Mouse (Mus musculus): ENCODE results near the gene Car10. TPM values are rescaled to one million over a fixed set of nuclear protein-coding genes. Genes with fewer than 3 reads are reported as not detected.
A peak's percentile ranks its signal among the peaks of the same experiment; 100 is the strongest.

Car10 gene
- polyA plus RNA-seq, 1 experiment from 2014 or later, result 2.0 TPM

DNA sequence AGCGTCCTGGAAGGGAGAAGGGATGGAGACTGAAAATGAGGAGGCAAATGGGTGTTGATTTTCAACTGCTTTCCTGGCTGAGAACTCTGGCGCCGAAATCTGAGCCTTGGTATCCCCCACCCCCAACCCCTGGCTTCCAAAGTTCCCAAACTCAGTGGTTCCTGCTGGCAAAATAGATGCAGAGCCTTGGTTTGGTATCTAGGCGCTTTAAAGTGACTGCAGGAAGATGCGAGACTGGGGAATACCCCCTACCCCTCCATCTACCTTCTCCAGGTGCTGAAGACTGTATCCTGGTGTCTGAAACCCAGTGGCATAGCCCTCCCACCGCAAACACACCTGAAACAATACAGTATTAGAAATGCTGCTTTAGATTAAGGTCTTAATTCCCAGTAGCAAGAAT is 2.8 kb downstream of the Car10 start:
- Histone ChIP-seq H3K9ac (ENCODE audit: low read depth, low read length) (no peak overlapping the region), H3K4me2 (ENCODE audit: low read depth, low read length) (no peak overlapping the region), H3K9me3 (ENCODE audit: control insufficient read depth, low read length) (no peaks in the 10 kb centered on the region), H3K4me3 (ENCODE audit: low read depth, low read length) (peak overlapping the region; percentile 47), H3K27me3 (replicated peaks; ENCODE audit: control insufficient read depth, insufficient read depth, low read length) (peaks cover 61% of the 10 kb centered on the region), H3K36me3 (ENCODE audit: control insufficient read depth, insufficient read depth, low read length) (no peaks in the 10 kb centered on the region), H3K27ac (replicated peaks; ENCODE audit: low read depth, low read length) (no peak overlapping the region), H3K4me1 (ENCODE audit: control insufficient read depth, insufficient read depth, low read length) (peaks cover 12% of the 10 kb centered on the region; the same call in 1 of the 2 replicates)
- ATAC-seq (ENCODE audit: low read depth) (no peak), DNase-seq (ENCODE audit: low spot score) (no peak)
- under 1% methylated on average over 6 of the region's 6 CpGs for WGBS

DNA sequence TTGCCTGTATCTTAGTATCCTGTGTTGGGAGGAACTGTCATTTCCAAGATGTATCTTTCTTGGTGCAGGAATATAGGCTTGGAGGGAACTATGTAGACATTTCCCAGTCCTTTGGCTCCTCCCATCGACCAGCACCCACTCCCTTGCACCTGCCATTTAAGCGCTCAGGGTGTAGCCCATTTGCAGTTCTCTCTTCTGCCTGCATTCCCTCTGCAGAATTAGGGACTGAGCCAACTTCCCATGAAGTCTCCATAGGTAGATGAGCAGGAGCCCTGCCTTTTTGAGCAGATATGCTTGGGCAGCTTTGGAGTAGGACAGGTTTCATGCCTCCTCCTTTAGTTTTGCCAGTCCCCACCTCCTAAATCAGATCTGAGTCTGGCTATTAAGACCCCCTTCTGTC is 3.3 kb downstream of the Car10 start:
- H3K27me3 ChIP-seq (replicated peaks; ENCODE audit: control insufficient read depth, insufficient read depth, low read length), result peaks cover 61% of the 10 kb centered on the region
- WGBS, result 0% methylated on average over 2 of the region's 2 CpGs
- no peak for ATAC-seq (ENCODE audit: low read depth)

DNA sequence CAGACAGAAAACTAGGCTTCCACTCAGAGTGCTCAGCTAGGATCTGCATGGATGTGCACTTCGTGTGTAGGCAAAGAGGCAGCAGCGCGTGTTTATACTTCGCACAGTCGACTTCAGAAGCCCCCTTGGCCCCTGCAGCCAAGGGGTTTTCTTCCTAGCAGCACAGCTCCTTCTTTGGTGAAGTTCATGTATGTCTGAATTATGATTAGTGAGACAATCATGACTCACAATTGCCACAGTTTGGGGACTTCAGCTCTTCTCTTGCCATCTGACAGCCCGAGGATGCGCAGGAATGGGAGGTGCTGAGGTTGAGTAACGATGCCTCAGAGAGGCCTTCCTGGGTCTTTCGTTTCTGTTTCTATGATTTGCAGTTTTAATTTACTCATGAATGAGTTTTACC is 4.5 kb downstream of the Car10 start:
- ATAC-seq (ENCODE audit: low read depth), result no peak
- Histone ChIP-seq H3K27me3 (replicated peaks; ENCODE audit: control insufficient read depth, insufficient read depth, low read length) (peaks cover 53% of the 10 kb centered on the region), H3K4me2 (ENCODE audit: low read depth, low read length) (no peak overlapping the region), H3K4me1 (ENCODE audit: control insufficient read depth, insufficient read depth, low read length) (peaks cover 12% of the 10 kb centered on the region; the same call in 1 of the 2 replicates), H3K4me3 (ENCODE audit: low read depth, low read length) (no peak overlapping the region), H3K27ac (replicated peaks; ENCODE audit: low read depth, low read length) (no peak overlapping the region), H3K9ac (ENCODE audit: low read depth, low read length) (no peak overlapping the region), H3K9me3 (ENCODE audit: control insufficient read depth, low read length) (no peaks in the 10 kb centered on the region), H3K36me3 (ENCODE audit: control insufficient read depth, insufficient read depth, low read length) (no peaks in the 10 kb centered on the region)
- 84% methylated on average over 9 of the region's 9 CpGs for WGBS
- no peak for DNase-seq (ENCODE audit: low spot score)

More for the DNA sequence above, 3.3 kb downstream of the Car10 start:
- Histone ChIP-seq H3K9ac (ENCODE audit: low read depth, low read length) (no peak overlapping the region), H3K4me3 (ENCODE audit: low read depth, low read length) (no peak overlapping the region; the same call in 1 of the 2 replicates), H3K4me1 (ENCODE audit: control insufficient read depth, insufficient read depth, low read length) (peaks cover 12% of the 10 kb centered on the region; the same call in 1 of the 2 replicates), H3K36me3 (ENCODE audit: control insufficient read depth, insufficient read depth, low read length) (no peaks in the 10 kb centered on the region), H3K4me2 (ENCODE audit: low read depth, low read length) (no peak overlapping the region), H3K9me3 (ENCODE audit: control insufficient read depth, low read length) (no peaks in the 10 kb centered on the region), H3K27ac (replicated peaks; ENCODE audit: low read depth, low read length) (no peak overlapping the region)
- DNase-seq (ENCODE audit: low spot score), result no peak

DNA sequence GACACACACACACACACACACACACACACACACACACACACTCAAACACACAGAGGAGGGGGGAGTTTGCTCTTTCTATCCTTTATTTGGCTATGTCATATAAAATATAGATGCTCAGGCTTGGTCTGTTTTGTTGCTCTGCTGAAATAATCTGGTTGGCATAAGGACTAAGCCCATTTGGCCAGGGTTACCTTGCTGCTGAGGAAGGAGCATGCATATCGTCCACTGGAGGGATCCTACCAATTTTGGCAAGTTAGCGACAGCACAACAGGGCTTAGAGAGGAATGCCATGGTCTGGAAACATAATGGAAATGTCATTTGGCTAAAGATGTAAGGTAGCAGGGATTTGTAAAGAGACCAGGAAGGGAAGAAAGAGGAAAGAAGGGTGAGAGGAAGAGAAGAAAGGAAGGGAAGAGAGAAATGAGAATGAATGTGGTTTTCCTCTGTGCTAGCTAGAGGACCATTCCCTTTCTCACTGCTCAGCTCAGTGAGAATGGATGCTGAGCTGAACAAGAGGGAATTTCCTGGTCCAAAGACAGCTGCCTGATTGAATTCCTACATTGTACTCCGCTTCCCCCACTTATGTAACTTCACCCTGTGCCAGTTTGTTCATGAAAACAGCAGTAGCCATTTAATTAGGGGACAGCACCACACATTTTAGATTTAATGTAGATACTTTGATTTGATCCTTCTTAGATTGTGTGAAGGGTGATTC is 5.4 kb downstream of the Car10 start:
- H3K27ac ChIP-seq (replicated peaks; ENCODE audit: low read depth, low read length), result no peak overlapping the region
- no peak overlapping the region for H3K4me2 ChIP-seq (ENCODE audit: low read depth, low read length)
- H3K9me3 ChIP-seq (ENCODE audit: control insufficient read depth, low read length), result no peaks in the 10 kb centered on the region
- DNase-seq (ENCODE audit: low spot score), result no peak
- H3K4me3 ChIP-seq (ENCODE audit: low read depth, low read length), result no peak overlapping the region
- peaks cover 44% of the 10 kb centered on the region for H3K27me3 ChIP-seq (replicated peaks; ENCODE audit: control insufficient read depth, insufficient read depth, low read length)
- H3K4me1 ChIP-seq (ENCODE audit: control insufficient read depth, insufficient read depth, low read length), result 0 out of 2 replicates have a peak, but pooled peaks cover 12% of the 10 kb centered on the region
- WGBS, result 51% methylated on average over 3 of the region's 3 CpGs
- no peak for ATAC-seq (ENCODE audit: low read depth)
- H3K36me3 ChIP-seq (ENCODE audit: control insufficient read depth, insufficient read depth, low read length), result no peaks in the 10 kb centered on the region
- no peak overlapping the region for H3K9ac ChIP-seq (ENCODE audit: low read depth, low read length)

DNA sequence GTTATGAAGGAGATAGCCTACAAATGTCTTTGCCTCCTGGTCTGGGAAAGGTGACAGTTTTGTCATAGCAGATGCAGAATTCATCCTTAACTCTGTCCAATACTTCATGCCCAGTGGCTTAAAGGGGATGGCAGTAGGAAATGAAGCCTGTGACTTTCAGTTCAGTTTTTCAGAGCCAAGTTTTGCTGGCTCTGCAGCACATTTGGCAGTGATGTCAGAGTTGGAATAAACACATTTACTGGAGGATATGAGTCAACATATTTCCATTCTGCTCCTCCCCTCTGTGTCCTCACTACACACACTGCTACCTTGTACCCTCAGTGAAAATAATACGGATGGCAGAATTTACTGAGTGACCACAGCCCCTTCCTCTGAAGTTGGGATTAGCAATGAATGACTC is 11.6 kb downstream of the Car10 start:
- ATAC-seq (ENCODE audit: low read depth) (no peak), DNase-seq (ENCODE audit: low spot score) (no peak)
- Histone ChIP-seq H3K4me3 (ENCODE audit: low read depth, low read length) (no peak overlapping the region), H3K36me3 (ENCODE audit: control insufficient read depth, insufficient read depth, low read length) (no peaks in the 10 kb centered on the region), H3K27me3 (replicated peaks; ENCODE audit: control insufficient read depth, insufficient read depth, low read length) (no peaks in the 10 kb centered on the region), H3K9me3 (ENCODE audit: control insufficient read depth, low read length) (no peaks in the 10 kb centered on the region), H3K9ac (ENCODE audit: low read depth, low read length) (no peak overlapping the region), H3K4me1 (ENCODE audit: control insufficient read depth, insufficient read depth, low read length) (no peaks in the 10 kb centered on the region), H3K27ac (replicated peaks; ENCODE audit: low read depth, low read length) (no peak overlapping the region), H3K4me2 (ENCODE audit: low read depth, low read length) (no peak overlapping the region)
- WGBS, result 71% methylated on average over 1 of the region's 1 CpGs

DNA sequence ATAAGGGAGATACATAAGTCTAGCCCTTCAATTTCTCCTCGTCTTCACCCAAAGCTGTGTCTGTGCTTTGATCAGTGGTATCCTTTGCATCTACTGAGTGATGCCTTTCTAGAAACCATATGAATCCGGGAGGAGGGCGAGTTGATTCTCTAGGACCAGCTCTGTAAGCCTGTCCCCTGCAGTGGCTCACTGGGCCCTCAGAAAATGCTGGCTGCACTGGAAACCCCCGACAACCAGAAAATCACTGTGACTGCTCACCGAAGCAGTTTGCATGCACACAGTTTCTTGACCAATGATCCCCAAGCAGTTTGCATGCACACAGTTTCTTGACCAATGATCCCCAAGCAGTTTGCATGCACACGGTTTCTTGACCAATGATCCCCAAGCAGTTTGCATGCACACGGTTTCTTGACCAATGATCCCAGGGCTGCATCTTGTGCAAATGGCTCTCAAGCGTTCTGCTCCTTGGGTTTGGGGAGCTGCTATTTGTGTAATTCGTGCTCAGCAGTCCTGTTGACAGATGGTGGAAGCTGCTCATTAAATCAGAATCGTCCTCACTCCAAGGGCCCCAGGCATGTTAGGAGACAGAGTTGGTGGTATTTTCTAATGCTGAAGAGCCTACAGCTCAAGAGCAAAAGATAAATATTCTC is 23.1 kb downstream of the Car10 start:
- H3K27me3 ChIP-seq (replicated peaks; ENCODE audit: control insufficient read depth, insufficient read depth, low read length), result no peaks in the 10 kb centered on the region
- ATAC-seq (ENCODE audit: low read depth), result no peak
- DNase-seq (ENCODE audit: low spot score), result no peak
- WGBS, result 73% methylated on average over 10 of the region's 10 CpGs
- H3K4me3 ChIP-seq (ENCODE audit: low read depth, low read length), result no peak overlapping the region
- H3K4me2 ChIP-seq (ENCODE audit: low read depth, low read length), result no peak overlapping the region
- no peak overlapping the region for H3K9ac ChIP-seq (ENCODE audit: low read depth, low read length)
- no peaks in the 10 kb centered on the region for H3K36me3 ChIP-seq (ENCODE audit: control insufficient read depth, insufficient read depth, low read length)
- no peaks in the 10 kb centered on the region for H3K9me3 ChIP-seq (ENCODE audit: control insufficient read depth, low read length)
- no peaks in the 10 kb centered on the region for H3K4me1 ChIP-seq (ENCODE audit: control insufficient read depth, insufficient read depth, low read length)
- H3K27ac ChIP-seq (replicated peaks; ENCODE audit: low read depth, low read length), result no peak overlapping the region

DNA sequence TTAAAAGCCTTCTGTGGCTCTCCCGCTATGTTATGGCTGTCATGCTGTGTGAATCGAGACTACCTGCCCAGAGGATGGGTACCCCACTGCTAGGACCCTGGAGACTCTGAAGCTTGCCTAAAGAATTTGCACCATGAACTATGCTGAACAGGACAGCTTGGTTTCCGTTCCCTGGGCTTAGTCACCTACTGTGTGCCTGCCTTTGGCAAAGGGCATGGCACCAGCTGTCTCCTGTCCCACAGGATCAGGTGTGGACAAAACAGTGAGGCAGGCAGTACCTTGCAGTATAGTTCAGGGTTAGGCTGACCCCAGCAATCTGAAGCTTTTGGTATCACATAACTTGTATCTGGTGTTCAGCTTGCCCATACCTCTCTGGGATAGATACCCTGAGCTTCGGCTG is 25.9 kb downstream of the Car10 start:
- ATAC-seq (ENCODE audit: low read depth), result no peak
- Histone ChIP-seq H3K4me2 (ENCODE audit: low read depth, low read length) (no peak overlapping the region), H3K4me3 (ENCODE audit: low read depth, low read length) (no peak overlapping the region), H3K27me3 (replicated peaks; ENCODE audit: control insufficient read depth, insufficient read depth, low read length) (no peaks in the 10 kb centered on the region), H3K36me3 (ENCODE audit: control insufficient read depth, insufficient read depth, low read length) (no peaks in the 10 kb centered on the region), H3K9ac (ENCODE audit: low read depth, low read length) (no peak overlapping the region), H3K4me1 (ENCODE audit: control insufficient read depth, insufficient read depth, low read length) (no peaks in the 10 kb centered on the region), H3K9me3 (ENCODE audit: control insufficient read depth, low read length) (no peaks in the 10 kb centered on the region), H3K27ac (replicated peaks; ENCODE audit: low read depth, low read length) (no peak overlapping the region)
- no peak for DNase-seq (ENCODE audit: low spot score)
- WGBS, result 70% methylated on average over 4 of the region's 4 CpGs

DNA sequence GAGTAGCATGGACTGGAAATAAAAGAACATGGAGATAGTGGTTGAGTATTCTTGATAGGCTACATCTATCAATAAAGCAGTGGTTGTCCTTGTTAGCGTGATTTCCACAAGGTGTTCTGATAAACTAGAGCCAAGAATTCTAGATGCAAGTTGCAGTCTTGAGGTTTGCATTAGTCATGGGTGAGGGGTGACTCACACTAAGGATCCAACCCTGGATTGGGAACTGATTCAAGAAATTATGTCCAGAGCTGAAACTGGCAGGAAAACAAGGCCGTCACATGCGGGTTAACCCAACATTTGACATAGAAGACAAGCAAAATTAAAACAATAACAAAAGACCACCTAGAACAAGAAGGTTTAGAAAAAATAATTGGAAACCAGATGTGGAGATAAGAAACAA is 28.6 kb downstream of the Car10 start:
- Histone ChIP-seq H3K36me3 (ENCODE audit: control insufficient read depth, insufficient read depth, low read length) (no peaks in the 10 kb centered on the region), H3K9me3 (ENCODE audit: control insufficient read depth, low read length) (no peaks in the 10 kb centered on the region), H3K4me3 (ENCODE audit: low read depth, low read length) (no peak overlapping the region), H3K9ac (ENCODE audit: low read depth, low read length) (no peak overlapping the region), H3K4me1 (ENCODE audit: control insufficient read depth, insufficient read depth, low read length) (no peaks in the 10 kb centered on the region), H3K4me2 (ENCODE audit: low read depth, low read length) (no peak overlapping the region), H3K27ac (replicated peaks; ENCODE audit: low read depth, low read length) (no peak overlapping the region), H3K27me3 (replicated peaks; ENCODE audit: control insufficient read depth, insufficient read depth, low read length) (no peaks in the 10 kb centered on the region)
- no peak for ATAC-seq (ENCODE audit: low read depth)
- WGBS, result 80% methylated on average over 3 of the region's 3 CpGs
- no peak for DNase-seq (ENCODE audit: low spot score)

DNA sequence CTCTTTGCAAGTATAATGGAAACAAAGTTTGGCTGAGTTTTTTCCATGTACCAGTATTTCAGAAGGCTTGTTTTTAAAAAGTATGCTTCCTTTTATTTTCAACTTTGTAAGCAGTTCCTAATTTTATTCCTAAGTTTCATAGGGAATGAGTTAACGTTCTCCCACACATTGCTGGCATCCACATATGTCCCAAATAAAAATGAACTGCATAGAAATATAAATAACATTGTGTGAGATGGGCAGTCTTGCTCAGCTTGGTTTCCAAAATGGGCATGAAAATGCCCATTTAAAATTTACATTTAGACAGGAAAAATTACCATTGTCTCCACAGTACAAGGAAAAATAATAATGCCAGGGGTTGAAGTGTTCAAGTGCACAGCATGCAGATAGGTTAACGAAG is 30.7 kb downstream of the Car10 start:
- H3K27me3 ChIP-seq (replicated peaks; ENCODE audit: control insufficient read depth, insufficient read depth, low read length), result no peaks in the 10 kb centered on the region
- DNase-seq (ENCODE audit: low spot score) (no peak), ATAC-seq (ENCODE audit: low read depth) (no peak)
- no peaks in the 10 kb centered on the region for H3K9me3 ChIP-seq (ENCODE audit: control insufficient read depth, low read length)
- no peak overlapping the region for H3K27ac ChIP-seq (replicated peaks; ENCODE audit: low read depth, low read length)
- H3K4me3 ChIP-seq (ENCODE audit: low read depth, low read length), result no peak overlapping the region
- 72% methylated on average over 2 of the region's 2 CpGs for WGBS
- H3K36me3 ChIP-seq (ENCODE audit: control insufficient read depth, insufficient read depth, low read length), result no peaks in the 10 kb centered on the region
- no peaks in the 10 kb centered on the region for H3K4me1 ChIP-seq (ENCODE audit: control insufficient read depth, insufficient read depth, low read length)
- no peak overlapping the region for H3K4me2 ChIP-seq (ENCODE audit: low read depth, low read length)
- H3K9ac ChIP-seq (ENCODE audit: low read depth, low read length), result no peak overlapping the region
